Mouse (Mus musculus) frontal cortex, postnatal 14 days (tissue): ENCODE results near the gene Xrcc3.

Experiments
- DNase-seq, 2 experiments: peaks; one replicate each; pipeline ENCODE4 v3.0.0; 2022; ENCODE audit warnings: low spot score in 2 of 2

Xrcc3 gene

DNA sequence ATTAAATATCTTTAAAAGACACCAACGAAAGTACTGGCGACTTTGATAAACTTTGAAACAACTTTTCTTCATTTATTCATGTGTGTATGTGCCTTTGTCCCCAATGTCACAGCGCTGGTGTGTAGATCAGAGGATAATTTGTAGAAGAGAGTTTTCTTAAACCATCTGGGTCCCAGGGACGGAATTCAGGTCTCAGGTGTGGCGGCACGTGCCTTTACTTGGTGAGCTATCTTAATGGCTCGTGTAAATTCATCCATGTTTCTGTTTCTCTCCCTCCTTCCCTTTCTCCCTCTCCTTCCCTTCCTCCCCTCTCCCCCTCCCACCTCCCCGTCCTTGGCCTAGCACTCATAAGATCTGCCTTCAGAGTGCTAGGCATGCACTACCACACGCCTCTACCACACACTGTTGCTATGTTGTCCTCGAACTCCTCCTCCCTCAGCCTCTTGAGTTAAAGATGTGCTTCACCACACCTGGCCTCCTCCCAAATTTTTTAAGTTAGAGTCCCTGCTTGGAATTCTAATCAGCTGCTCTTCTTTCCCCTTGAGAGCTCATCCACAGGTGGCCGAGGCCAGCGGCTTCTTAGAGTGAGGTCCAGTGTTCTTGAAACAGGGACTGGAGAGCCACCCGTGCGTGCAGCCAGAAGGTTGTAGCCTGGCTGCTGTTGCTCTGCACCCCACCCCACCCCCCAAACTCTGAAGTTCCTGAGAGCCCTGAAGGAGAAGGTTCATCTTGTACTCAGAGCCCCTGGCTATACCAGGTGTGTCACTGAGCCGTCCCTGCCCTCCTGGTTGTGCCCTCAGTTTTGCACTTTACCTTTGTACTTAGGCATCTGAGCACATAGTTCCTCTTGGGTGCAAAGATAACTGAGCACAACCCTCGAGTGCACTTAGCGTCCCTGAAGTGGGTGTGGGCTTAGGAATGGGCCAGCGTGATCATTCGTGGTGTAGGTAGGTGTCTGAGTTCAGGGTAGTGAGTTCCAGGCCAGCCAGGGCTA is 1.4 kb upstream of the Xrcc3 start:
- DNase-seq: no peak

DNA sequence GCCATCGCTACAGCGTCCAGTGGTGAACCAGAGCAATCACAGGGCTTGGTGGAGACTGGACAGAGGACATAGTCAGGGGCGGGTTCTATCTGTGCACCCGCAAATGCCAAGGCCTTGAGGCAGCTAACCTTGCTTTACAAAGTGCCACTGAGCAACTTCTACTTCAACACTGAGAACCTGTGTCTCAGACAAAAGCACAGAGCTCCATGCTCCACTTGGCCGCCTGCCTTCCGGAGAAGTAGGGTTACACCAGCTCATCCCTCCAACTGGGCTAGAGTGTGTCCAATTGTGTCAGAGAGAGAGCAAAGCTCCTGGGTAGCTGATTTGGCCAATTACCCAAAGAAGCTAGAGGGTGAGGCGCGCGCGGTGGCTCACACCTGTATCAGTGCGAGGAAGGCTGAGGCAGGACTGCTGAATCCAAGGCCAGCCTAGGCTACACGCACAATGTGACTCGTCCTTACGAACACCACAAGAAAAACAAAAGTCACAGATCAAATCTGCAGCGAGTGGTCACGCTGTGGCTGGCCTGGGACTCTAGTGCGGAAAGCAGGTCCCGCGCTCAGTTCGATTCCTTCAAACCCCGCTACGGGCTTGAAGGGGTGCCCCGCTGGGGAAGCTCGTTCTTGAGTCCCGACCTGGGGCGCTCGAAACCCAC is 435 bp downstream of the Xrcc3 start:
- DNase-seq: no peak

DNA sequence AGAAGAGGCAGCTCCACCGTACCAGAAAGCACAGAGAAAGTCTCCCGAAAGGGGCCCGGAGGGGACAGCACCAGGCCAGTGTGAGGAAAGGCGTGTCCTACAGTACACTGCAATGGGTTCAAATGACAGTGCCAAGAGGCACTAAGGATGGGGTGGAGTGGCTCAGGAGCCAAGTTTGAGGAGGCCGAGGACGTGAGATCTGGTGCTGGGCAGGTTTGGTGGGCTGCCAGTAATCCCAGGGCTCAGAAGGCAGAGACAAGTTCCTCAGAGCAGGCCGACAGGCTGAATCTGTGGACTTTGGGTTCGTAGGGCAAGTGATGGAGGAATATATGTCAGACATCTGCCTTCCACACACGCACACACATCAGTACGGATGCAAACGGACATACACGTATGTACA is 1.1 kb downstream of the Xrcc3 start:
- DNase-seq: no peak

DNA sequence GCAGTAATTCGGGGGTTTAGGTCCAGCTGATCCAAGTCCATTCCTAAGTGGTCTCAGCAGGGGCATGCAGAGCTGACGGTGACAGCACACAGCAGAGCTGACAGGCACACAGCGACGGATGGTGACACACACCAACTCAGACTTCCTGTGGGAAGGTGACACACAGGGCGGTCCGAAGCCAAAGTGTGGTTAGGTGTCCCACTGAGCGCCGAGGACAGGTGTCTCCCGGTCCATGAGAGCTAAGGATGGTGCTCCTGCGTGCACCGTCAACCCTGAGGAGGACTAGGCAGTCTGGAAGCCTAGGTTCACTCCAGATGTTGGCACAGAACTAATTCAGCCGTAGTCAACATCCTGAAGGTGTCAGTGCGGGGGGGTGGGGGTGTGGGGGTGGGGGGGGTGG is 1.6 kb downstream of the Xrcc3 start:
- DNase-seq: no peak

DNA sequence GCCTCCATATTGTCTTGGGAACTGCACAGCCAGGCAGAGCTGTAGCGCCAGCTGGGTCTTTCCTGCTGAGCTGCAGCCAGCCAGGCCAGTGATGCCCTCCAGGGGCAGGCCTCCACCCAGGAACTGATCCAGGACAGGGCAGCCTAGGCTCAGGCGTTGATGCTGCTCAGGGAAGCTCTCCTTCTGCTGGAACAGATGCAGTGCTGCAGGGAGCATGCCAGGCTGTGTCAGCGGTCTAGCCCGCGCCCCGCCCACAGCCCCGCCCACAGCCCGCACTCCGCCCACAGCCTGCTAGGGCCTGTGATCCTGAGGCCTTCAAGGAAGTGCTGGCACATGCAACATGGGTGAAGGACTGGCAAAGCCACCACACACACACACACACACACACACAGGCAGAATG is 3.9 kb downstream of the Xrcc3 start:
- DNase-seq: peak; percentile 52 to 57

DNA sequence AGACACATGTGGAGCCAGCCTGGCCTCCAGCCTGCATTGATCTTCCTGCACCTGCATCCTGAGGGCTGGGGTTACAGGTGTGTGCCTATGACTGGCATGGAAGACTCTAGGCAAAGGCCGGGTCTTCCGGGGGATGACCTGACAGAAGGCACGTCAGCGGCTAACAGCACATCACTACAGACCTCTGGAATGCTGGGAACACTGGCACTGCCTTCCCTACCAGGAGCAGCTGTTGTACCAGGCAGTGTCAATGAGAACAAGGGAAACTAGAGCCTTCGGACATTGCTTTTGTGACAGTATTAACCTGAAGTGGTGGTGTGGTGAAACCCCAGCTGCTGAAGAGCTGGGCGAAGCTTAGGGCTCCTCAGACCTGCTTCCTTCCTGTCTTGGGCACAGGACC is 4.9 kb downstream of the Xrcc3 start:
- DNase-seq: no peak

DNA sequence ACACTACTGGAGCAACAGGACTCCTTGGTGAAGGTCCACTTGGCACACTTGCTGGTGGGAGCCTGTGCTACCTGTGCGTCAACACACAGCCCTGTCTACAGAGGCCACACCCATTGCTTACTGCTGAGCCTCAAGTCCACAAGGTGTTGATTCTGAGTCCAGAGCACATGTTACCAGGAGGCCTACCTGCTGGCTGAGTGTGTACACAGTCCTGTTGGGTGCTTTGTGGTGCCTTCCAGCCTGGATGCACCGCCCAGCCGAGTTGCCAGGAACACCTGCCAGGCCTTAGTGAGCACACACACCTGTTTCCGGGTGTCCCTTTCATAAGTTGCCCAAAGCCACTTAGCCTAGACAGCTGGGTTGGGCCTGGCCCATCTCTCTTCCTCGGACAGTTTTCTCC is 10.1 kb downstream of the Xrcc3 start:
- no peak for DNase-seq

DNA sequence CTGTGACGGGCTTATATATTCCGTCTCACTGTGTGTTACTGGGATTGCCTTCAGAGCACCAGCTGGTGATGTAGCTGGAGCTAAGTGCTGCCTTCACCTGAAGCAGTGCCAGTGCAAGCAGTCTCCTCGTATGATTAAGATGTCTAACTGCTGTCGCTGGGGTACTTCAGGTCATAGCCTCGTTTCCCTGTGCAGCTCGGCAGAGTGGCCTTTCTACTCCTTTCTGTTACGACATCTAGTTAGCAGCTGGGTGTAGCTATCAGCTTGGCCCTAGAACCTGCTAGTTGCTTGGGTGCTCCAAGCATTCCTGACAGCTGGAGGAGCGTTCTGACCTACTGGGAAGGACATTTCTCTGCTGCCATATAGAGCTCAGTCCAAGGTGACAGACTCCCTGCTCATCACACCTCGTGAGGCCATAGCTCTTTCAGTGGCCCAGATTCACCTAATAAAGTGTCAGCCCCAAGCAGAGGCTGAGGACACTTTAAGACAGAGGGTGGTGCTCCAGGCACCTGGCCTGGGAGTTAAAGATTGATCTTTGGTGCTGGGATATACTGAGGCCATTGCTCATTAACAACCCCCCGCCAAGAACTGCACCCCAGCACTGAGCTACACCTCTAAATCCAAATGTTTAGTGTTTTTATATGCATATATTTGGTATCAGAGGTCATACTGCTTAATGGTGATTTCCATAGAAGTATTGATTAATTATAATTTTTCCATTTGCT is 13.1 kb downstream of the Xrcc3 start:
- DNase-seq: no peak

DNA sequence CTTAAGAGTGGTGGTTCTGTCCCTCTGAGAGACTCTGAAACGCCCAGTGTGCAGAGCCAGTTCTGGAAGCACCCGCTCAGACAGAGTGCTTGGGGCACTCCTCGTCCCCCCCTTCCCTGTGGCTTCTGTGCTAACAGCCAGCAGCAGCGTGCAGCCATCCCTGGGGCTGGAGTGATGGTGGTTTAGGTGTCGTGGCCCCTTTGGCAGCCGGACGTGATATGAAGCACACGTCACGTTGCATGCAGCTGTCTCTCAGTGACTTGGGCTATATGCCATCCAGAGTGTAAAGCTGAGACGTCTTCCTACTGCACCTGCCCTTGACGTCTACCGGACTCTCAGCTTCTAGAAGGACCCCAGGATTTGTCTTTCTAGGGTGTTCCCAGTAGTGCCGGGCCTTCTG is 15.2 kb downstream of the Xrcc3 start:
- no peak for DNase-seq

DNA sequence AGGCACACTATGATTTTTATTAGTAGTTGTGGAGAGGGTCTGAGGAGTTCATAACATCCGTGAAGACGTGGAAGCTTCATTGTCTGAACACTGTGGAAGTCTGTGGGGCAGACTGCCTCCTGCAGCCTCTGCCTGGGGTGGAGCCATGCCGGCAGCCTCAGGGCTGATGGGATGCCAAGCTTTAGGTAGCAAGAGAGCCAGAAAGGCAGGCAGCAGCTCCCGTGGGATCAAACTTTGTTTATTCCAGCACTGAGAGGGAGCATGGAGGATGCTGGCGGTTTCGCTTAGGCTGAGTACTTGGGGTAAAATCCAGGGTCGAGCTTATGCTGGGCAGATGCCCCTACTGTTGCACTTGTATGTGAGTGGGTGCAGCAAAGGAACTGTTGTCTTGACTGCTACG is 16.4 kb downstream of the Xrcc3 start:
- no peak for DNase-seq

DNA sequence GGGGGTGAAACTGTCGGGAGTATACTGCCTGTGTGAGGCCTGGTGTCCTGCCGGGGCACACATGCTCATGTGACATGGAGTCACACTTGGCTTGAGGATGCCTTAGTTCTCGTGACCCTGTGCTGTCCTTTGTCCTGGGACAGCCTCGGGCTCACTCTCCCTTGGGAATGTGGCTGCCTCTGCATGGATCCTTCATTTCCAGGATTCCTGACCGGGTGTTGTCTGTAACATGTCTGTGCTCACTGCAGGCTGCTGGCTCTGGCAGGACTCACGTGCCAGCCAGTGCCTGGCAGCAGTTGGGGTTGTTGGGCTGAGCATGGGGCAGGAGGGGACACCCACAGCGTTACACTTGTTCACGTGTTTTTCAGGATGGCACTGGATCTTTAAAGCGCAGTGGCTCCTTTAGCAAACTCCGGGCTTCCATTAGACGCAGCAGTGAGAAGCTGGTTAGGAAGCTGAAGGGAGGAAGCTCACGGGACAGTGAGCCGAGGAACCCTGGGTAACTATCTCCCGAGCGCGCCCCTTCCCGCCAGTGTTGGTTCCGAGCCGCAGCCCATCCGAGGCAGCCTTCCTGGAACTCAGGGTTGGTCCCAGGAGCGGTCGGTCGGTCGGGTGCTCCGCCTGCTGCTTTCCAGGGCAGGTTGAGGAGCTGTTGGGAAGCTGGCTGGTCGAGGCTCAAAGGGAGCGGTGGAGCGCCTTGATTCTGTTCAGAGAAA is 18.3 kb downstream of the Xrcc3 start:
- no peak for DNase-seq

DNA sequence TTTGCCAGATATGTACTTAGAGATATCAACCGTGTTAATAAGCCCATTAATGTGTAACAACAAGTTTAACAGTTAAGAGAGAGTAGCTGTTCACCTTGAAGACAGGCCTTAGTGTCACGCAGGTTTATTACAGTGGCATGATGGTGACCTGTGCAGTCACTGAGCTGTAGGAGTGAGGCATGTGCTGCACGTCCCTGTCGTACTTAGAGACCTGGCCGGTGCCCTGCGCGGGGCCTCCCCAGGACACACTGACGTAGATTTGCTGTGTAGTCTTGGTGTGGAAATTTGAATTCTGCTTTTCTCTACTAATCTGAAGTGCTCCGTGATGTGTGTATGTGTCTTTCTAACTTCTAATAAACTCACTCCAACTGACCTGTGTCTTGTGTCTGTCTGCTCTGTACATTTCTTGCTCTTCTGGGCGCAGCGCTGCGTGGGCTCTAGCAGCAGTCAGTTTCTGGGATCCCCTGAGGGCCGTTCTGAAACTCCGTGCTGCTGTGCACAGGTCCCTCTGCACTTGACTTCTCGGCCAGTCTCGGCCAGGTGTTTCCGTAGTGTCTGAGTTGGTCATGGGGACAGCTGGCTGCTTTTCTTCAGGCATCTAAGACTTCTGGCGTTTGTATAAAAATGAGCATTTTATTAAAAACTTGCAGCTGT is 19.0 kb downstream of the Xrcc3 start:
- no peak for DNase-seq

DNA sequence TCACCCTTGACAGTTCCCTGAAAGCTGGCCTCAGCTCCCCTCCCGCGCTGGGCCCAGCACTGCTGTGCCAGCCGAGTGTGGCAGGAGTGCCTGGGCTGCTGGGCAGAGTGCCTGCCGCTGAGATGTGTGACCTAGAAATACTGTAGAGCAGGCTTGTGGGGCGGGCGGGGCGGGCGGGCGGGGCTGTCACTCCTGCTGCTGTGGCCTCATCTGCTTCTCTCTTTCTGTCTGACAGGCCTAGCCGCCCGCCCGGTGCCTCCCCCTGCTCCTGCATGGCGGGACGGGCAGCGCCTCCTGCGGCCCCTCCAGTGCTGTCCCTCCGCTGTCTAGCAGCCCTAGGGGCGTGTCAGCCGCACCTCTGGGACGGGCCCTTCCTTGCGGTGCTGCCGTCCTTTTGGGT is 19.6 kb downstream of the Xrcc3 start:
- DNase-seq: no peak

DNA sequence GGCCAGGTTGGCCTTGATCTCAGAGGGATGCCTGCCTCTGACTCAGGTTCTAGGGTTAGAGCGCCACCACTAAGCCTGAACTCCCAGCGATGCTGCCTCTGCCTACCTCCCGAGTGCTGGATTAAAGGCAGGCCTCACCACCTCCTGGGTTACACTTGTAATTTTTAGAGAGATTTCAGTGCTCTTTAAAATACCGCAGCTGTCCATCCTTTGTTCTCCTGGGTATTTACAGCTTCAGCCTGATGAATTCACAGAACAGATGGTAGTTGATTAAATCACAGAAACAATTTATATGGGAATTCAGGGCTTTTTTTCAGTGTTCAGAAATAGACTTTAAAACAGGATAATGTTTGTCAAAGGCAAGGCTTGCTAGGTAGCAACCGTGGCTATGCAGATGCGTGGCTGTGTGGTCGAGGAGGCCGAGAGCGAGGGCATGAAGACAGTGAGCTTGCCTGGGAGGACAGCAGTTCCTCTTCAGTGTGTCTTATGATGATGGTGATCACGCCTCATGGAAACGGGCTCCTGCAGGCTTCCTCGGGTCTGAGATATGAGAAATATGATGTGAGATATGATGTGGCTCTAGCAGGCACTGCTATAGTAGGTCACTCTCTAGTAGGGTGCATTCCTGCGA is 22.1 kb downstream of the Xrcc3 start:
- DNase-seq: no peak

DNA sequence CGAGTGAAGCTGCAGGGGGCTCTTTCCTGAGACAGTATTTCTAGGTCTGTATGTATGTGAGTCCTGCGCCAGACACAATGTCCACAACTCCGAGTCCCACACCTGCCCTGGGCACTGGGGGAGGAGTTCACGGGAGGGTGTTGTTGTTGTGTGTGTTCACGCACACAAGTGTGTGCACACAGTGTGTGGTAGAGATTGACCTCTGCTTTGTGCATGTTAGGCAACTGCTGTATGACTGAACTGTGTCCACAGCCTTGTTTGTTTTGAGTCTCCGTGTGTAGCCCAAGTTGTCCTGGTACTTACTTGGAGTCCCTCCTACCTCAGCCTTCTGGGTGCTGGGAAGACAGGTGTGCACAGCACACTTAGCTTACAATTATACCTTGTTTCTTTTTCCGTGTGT is 23.0 kb downstream of the Xrcc3 start:
- DNase-seq: no peak

DNA sequence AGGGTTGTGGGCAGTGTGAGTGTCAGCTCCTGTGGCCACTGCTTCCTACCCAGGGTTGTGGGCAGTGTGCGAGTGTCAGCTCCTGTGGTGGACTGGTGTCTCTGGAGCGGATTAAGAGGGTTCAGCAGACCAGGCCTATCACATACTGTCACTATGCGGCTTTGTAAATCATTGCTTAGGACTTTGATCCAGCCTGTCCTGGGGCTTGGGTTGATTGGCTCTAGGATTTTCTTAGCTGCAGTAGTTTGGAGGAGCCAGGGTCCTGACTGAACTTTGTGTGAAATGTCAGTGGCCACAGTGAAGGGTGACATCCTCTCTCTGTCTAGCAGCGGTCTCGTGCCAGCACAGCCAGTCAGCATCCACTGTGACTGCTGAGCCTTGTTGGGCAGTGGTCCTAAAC is 23.6 kb downstream of the Xrcc3 start:
- DNase-seq: no peak

DNA sequence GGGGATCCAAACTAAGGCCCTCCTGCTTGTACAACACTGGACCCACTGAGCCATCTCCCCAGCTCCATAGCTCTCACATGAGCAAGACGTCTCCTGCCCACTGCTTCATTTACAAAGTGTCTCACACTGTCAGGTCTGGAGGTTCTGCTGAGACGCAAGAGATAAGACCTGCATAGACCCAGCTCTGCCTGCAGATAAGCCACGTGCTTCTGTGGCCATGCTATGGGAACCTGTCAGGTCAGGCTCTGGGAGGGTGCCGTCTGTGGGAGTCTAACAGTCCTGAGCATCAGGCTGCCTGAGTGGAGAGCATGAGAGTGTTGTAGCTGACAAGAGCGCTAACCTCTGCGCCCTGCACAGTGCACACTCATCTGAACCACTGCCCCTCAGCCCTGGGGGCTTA is 26.7 kb downstream of the Xrcc3 start:
- DNase-seq: no peak

DNA sequence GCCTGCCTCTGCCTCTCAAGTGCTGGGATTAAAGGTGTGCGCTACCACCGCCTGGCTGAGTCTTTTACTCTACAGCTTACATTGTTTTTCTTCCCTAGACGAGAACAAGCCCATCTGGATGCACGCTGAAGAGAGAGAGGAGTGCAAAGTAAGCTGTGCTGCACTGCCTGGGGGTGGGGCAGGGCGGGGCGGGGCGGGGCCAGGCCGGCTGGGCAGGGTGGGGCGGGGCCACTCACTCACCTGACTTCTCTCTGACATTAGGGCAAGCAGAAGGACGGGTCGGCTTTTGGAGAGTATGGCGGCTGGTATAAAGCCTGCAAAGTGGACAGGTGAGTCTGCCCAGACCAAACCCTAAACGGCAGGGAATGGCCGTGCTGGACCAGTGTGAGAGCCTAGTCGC is 28.5 kb downstream of the Xrcc3 start:
- DNase-seq: no peak

DNA sequence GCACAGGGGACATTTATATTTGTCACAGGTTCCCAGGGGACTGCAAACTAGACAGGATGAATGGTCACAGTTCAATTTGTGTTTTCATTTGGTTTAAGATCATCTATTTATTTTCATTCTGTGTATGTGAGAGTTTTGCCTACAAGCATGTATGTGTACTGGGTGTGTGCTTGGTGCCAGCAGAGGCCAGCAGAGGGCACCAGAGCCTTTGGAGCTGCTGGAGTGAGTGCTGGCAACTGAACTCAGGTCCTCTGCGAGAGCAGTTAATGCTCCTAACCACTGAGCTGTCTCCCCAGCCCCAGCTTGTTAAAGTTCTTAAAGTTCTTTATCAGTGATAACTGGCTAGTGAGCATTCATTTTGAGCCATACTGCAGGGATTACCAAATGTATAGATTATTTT is 34.1 kb downstream of the Xrcc3 start:
- no peak for DNase-seq

DNA sequence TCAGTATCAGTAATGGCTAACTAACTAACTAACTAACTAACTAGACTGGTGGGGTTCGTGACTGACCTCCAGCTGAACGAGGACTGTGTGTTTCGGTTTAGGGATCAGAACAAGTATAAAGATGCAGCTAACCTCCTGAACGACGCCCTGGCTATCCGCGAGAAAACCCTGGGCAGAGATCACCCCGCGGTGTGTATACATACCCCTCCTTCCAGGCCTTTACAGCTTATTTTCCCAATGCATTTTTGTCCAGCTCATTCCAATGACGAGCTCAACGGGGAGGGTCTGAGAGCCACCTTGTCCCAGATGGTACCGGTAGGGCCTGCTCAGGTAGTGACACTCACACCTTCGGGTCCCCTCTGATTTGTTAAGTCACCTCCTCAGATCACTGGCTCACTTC is 35.8 kb downstream of the Xrcc3 start:
- no peak for DNase-seq

DNA sequence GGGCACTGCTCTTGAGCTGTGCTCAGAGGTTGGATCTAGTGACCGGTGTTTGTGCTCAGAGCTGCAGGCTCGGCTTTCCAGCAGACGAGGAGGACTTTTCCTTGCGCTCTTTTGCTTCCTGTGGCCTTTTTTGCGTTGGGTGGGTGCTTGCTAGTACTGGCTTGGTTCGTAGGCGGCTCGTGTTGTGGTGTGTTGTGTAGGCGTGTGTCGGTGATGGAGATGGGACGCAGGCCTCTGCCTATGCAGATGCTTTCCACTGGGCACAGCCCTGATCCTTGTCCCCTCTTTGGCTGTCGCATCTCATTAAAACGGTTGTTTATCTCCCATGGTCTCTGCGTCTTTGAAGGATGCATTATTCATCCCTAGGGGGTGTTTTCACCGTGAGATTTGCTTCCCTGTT is 38.8 kb downstream of the Xrcc3 start:
- no peak for DNase-seq
